Comparison of ENCODE assay signal across 8 mouse cellular contexts in the genomic region with DNA sequence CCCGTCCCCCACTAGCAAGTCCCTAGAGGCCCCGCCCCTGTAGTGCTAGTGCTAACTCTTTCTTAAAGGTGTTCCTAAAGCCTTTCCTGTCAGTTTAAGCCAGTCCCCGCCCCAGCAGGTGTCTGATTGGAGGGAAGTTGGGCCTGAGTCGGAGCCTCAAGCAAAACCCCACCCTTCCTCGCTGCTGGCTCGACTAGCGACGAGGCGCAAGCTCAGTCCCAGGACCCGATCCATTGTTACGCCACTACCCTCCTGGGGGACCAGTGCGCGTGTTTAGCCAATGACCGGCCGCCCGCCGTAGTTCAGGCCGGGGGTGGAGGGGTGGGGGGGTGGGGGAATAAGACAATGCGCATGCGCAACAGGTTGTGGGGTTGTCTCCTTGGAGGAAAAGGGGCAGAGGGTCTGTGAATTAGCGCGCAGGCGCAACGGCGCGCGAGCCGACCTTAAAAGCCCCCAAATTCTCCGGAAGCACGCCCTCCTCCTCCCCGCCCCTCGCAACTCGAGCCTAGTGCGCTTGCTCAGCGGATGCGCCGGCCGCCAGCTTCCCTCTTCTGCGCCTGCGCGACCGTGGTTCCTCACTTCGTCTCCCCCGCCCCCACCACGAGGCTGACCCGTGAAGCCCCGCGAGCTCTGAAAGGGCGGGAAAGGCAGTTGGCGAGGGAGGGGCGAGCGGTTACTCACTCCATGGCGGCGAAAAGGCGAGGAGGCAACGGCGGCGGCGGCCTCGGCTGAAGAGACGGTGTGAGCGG. TPM values are rescaled to one million over a fixed set of nuclear protein-coding genes. Genes with fewer than 3 reads are reported as not detected.
DNase-seq lines count a peak whose midpoint lies in the region; ATAC-seq and TF ChIP-seq lines count a peak whose summit lies in the region.

Gene Nup62, plus strand, starts transcription at position 368 of the 749 bp plus-strand sequence.
Gene Il4i1, plus strand, starts transcription at position 667 of the 749 bp plus-strand sequence.

- CTCF ChIA-PET in Patski (lab: Charles Lee) = interaction anchor here (1.3 to 3.9 kb wide), 2 partner anchors 8 to 11 kb away, joined by 3 to 21 read pairs; no protein-coding TSS in a partner anchor

- 0% methylated on average over 62 of the region's 62 CpGs for WGBS in hindbrain, embryonic 13.5 days

- POLR2A ChIA-PET in Patski (lab: Charles Lee) = interaction anchor here (1.3 kb wide), 1 partner anchor 14 kb away, joined by 5 read pairs; no protein-coding TSS in a partner anchor

- ATAC-seq in Patski = peak; percentile 92
- ATAC-seq in hindbrain, embryonic 13.5 days (ENCODE audit: low FRiP score) = peak; percentile 95

- TF ChIP-seq CTCF in Patski (IDR thresholded peaks at IDR 0.05) = no peak

- H3K36me3 ChIP-seq in hindbrain, embryonic 13.5 days = peaks cover 7% of the 10 kb centered on the region; the same call in 1 of the 2 replicates

- peak within 1 kb of the TSS; percentile 83 for H3K4me2 ChIP-seq in hindbrain, embryonic 13.5 days

- H3K4me1 ChIP-seq in hindbrain, embryonic 13.5 days (replicated peaks) = peaks cover 46% of the 10 kb centered on the region

- peak; percentile 98 for DNase-seq in Patski (ENCODE audit: low read depth, low spot score)
- DNase-seq in cerebellum, postnatal 14 days = peak; percentile 99 to 100
- DNase-seq in frontal cortex, postnatal 14 days (ENCODE audit: low spot score in 2 of 2) = peak; percentile 98 to 99
- DNase-seq in layer of hippocampus, postnatal 25 days (ENCODE audit: extremely low spot score in 1 of 2, low spot score in 1 of 2) = peak; percentile 96 to 98
- DNase-seq in lung, postnatal 25 days (ENCODE audit: low spot score) = peak; percentile 99
- DNase-seq in retina, embryonic 14.5 days (ENCODE audit: low spot score) = peak; percentile 99
- peak; percentile 100 for DNase-seq in thymus, postnatal 4 days

- in situ Hi-C loops in Patski (cut with MboI; ENCODE audit: low pct_unique_long_range_greater_than_20kb) = loop anchor here (5.0 kb wide), 1 partner anchor 69 kb away; the partner anchor contains the start of gene Vrk3

- peak within 1 kb of the TSS; percentile 84 for H3K4me3 ChIP-seq in hindbrain, embryonic 13.5 days

- H3K27ac ChIP-seq in hindbrain, embryonic 13.5 days = peak within 1 kb of the TSS; percentile 94

- H3K9me3 ChIP-seq in hindbrain, embryonic 13.5 days = no peaks in the 10 kb centered on the region

- peak within 1 kb of the TSS; percentile 93 for H3K9ac ChIP-seq in hindbrain, embryonic 13.5 days

- no peaks in the 10 kb centered on the region for H3K27me3 ChIP-seq in Patski
- H3K27me3 ChIP-seq in hindbrain, embryonic 13.5 days = no peaks in the 10 kb centered on the region

RNA-seq across cellular contexts. Expression of gene Nup62, which starts in this region (rescaled TPM):
- polyA plus RNA-seq in Patski (2021) = 48.7 TPM
- polyA plus RNA-seq in hindbrain, embryonic 13.5 days (2015; fragmentation: Nextera tagmentation; extraction: Ambion mirVana) = 47.6 and 47.9 TPM in 2 replicates
- 10 to 100 TPM; 30.7 to 31.1 TPM for total RNA-seq in layer of hippocampus, postnatal 25 days (2021)

RNA-seq across cellular contexts. Expression of gene Il4i1, which starts in this region (rescaled TPM):
- polyA plus RNA-seq in Patski (2021) = 2.2 TPM
- 1.6 and 1.7 TPM in 2 replicates for polyA plus RNA-seq in hindbrain, embryonic 13.5 days (2015; fragmentation: Nextera tagmentation; extraction: Ambion mirVana)
- total RNA-seq in layer of hippocampus, postnatal 25 days (2021) = 1 to 10 TPM; 1.4 to 2.4 TPM

Comparison
In these comparisons a context has a peak if more than half of its experiments do, and no peak if none do; other contexts are left out.
1. Peak in every context shown above with its lines: DNase-seq, ATAC-seq, H3K4me3 ChIP-seq and H3K27ac ChIP-seq.